Mouse (Mus musculus) liver, embryonic 16.5 days (tissue): ENCODE measurements around the gene Naa30. TPM values are rescaled to one million over a fixed set of nuclear protein-coding genes. Genes with fewer than 3 reads are reported as not detected.

Source experiments
- ATAC-seq: fragments of 200-750 bp; cut with Nextera tagmentation; 2 replicates; pipeline ENCODE4 v1.8.0; 2017; ENCODE audit warnings: low read depth, mild to moderate bottlenecking, moderate number of reproducible peaks, moderate library complexity
- H3K27ac ChIP-seq: fragments of 300-500 bp; sonication (generic); 2 replicates; pipeline ENCODE4 v1.5.1; 2014; ENCODE audit warnings: mild to moderate bottlenecking, low read length
- H3K27me3 ChIP-seq: fragments of 300-500 bp; sonication (generic); 2 replicates; pipeline ENCODE4 v1.6.1; 2014; ENCODE audit warnings: low read depth, low read length, mixed read lengths; ENCODE audit not compliant: control insufficient read depth, insufficient read depth
- H3K36me3 ChIP-seq: fragments of 300-500 bp; sonication (generic); 2 replicates; pipeline ENCODE4 v1.6.1; 2014; ENCODE audit warnings: mild to moderate bottlenecking; ENCODE audit not compliant: control insufficient read depth, insufficient read depth
- H3K4me1 ChIP-seq: fragments of 300-500 bp; sonication (generic); 2 replicates; pipeline ENCODE4 v1.6.1; 2014; ENCODE audit warnings: low read depth, low read length, mixed read lengths; ENCODE audit not compliant: control insufficient read depth
- H3K4me2 ChIP-seq: fragments of 300-500 bp; sonication (generic); 2 replicates; pipeline ENCODE4 v1.6.1; 2014; ENCODE audit warnings: low read depth, low read length, mixed read lengths
- H3K4me3 ChIP-seq: fragments of 300-500 bp; sonication (generic); 2 replicates; pipeline ENCODE4 v1.5.1; 2014; ENCODE audit warnings: low read depth, mild to moderate bottlenecking, low read length
- H3K9ac ChIP-seq: fragments of 300-500 bp; sonication (generic); 2 replicates; pipeline ENCODE4 v1.6.1; 2014; ENCODE audit warnings: low read depth, low read length
- H3K9me3 ChIP-seq: fragments of 300-500 bp; sonication (generic); replicated peaks from 2 replicates; pipeline ENCODE4 v1.6.1; 2016; ENCODE audit warnings: low read length; ENCODE audit not compliant: control insufficient read depth
- WGBS: fragments of 180-500 bp; shearing (Covaris S2); extraction: QIAGEN DNeasy Blood & Tissue Kit; methylation state at CpG from one replicate; pipeline ENCODE4 v1.1.7; 2014; ENCODE audit not compliant: insufficient replicate concordance; 5-methylcytosine and 5-hydroxymethylcytosine counted together
- polyA plus RNA-seq: library from polyadenylated mRNA; unstranded; fragments of >200 nt; fragmentation: Nextera tagmentation; extraction: Ambion mirVana; gene quantifications from 2 replicates; pipeline ENCODE4 v1.2.1, GENCODE M21; 2015

The Naa30 gene
- polyA plus RNA-seq: 2.9 TPM in 2 replicates

GRCm38 (mm10) chr14:49171867-49172581 is at the start of gene Naa30:
TSS of gene Naa30 (plus strand) at chr14:49172226.
- WGBS: 0% methylated on average over 56 of the region's 86 CpGs
- Histone ChIP-seq H3K4me2 (peak within 1 kb of the TSS; percentile 93), H3K4me1 (peaks cover 25% of the 10 kb centered on the region), H3K27me3 (no peaks in the 10 kb centered on the region), H3K27ac (peak within 1 kb of the TSS; percentile 84), H3K4me3 (peak within 1 kb of the TSS; percentile 95), H3K9ac (peak within 1 kb of the TSS; percentile 97), H3K9me3 (no peaks in the 10 kb centered on the region), H3K36me3 (no peaks in the 10 kb centered on the region)
- peak; percentile 96 for ATAC-seq

- H3K27ac ChIP-seq: no peak overlapping the region
- H3K4me3 ChIP-seq: no peak overlapping the region
- no peak overlapping the region for H3K4me2 ChIP-seq
- H3K9me3 ChIP-seq: no peaks in the 10 kb centered on the region
- no peak overlapping the region for H3K9ac ChIP-seq
- no peak for ATAC-seq
- H3K36me3 ChIP-seq: no peaks in the 10 kb centered on the region
- no peaks in the 10 kb centered on the region for H3K4me1 ChIP-seq
- H3K27me3 ChIP-seq: no peaks in the 10 kb centered on the region
- 76% methylated on average over 23 of the region's 23 CpGs for WGBS
Measured at GRCm38 (mm10) chr14:49127162-49127779, 44.8 kb upstream of the Naa30 start.

- Histone ChIP-seq H3K27ac (no peak overlapping the region), H3K4me3 (no peak overlapping the region), H3K9ac (no peak overlapping the region), H3K9me3 (no peaks in the 10 kb centered on the region), H3K27me3 (no peaks in the 10 kb centered on the region), H3K36me3 (no peaks in the 10 kb centered on the region), H3K4me1 (no peaks in the 10 kb centered on the region), H3K4me2 (no peak overlapping the region)
- 58% methylated on average over 10 of the region's 10 CpGs for WGBS
- no peak for ATAC-seq
Measured at GRCm38 (mm10) chr14:49128544-49129263, 43.3 kb upstream of the Naa30 start.

- no peak overlapping the region for H3K9ac ChIP-seq
- H3K27me3 ChIP-seq: no peaks in the 10 kb centered on the region
- no peaks in the 10 kb centered on the region for H3K9me3 ChIP-seq
- no peak overlapping the region for H3K27ac ChIP-seq
- H3K4me3 ChIP-seq: no peak overlapping the region
- H3K4me2 ChIP-seq: no peak overlapping the region
- H3K36me3 ChIP-seq: no peaks in the 10 kb centered on the region
- no peak for ATAC-seq
- 55% methylated on average over 3 of the region's 3 CpGs for WGBS
- no peaks in the 10 kb centered on the region for H3K4me1 ChIP-seq
Measured at GRCm38 (mm10) chr14:49132391-49132790, 39.6 kb upstream of the Naa30 start.

GRCm38 (mm10) chr14:49138171-49138570 is 33.9 kb upstream of the Naa30 start:
- Histone ChIP-seq H3K27ac (no peak overlapping the region), H3K4me2 (no peak overlapping the region), H3K36me3 (no peaks in the 10 kb centered on the region), H3K9ac (no peak overlapping the region), H3K9me3 (no peaks in the 10 kb centered on the region), H3K4me1 (no peaks in the 10 kb centered on the region), H3K27me3 (no peaks in the 10 kb centered on the region), H3K4me3 (no peak overlapping the region)
- WGBS: 47% methylated on average over 1 of the region's 1 CpGs
- ATAC-seq: no peak

GRCm38 (mm10) chr14:49140756-49141155 is 31.3 kb upstream of the Naa30 start:
- no peaks in the 10 kb centered on the region for H3K27me3 ChIP-seq
- H3K4me1 ChIP-seq: no peaks in the 10 kb centered on the region
- no peaks in the 10 kb centered on the region for H3K9me3 ChIP-seq
- no peak overlapping the region for H3K4me2 ChIP-seq
- no peaks in the 10 kb centered on the region for H3K36me3 ChIP-seq
- no peak overlapping the region for H3K9ac ChIP-seq
- H3K4me3 ChIP-seq: no peak overlapping the region
- no peak overlapping the region for H3K27ac ChIP-seq
- no peak for ATAC-seq
- WGBS: 70% methylated on average over 7 of the region's 7 CpGs

GRCm38 (mm10) chr14:49153801-49154200 is 18.2 kb upstream of the Naa30 start:
- WGBS: 20% methylated on average over 7 of the region's 7 CpGs
- no peak overlapping the region for H3K4me3 ChIP-seq

GRCm38 (mm10) chr14:49155572-49155971 is 16.5 kb upstream of the Naa30 start:
- Histone ChIP-seq H3K27ac (no peak overlapping the region), H3K9me3 (no peaks in the 10 kb centered on the region), H3K4me2 (no peak overlapping the region), H3K4me1 (no peaks in the 10 kb centered on the region), H3K9ac (no peak overlapping the region), H3K27me3 (no peaks in the 10 kb centered on the region), H3K4me3 (no peak overlapping the region), H3K36me3 (no peaks in the 10 kb centered on the region)
- ATAC-seq: no peak
- 57% methylated on average over 5 of the region's 5 CpGs for whole genome bisulfite sequencing

More at GRCm38 (mm10) chr14:49153801-49154200, 18.2 kb upstream of the Naa30 start:
- Histone ChIP-seq H3K36me3 (no peaks in the 10 kb centered on the region), H3K4me1 (no peaks in the 10 kb centered on the region), H3K9me3 (no peaks in the 10 kb centered on the region), H3K4me2 (no peak overlapping the region), H3K9ac (no peak overlapping the region), H3K27me3 (no peaks in the 10 kb centered on the region), H3K27ac (no peak overlapping the region)
- no peak for ATAC-seq
